Mouse (Mus musculus): Measurements from ENCODE around the gene Spata13. TPM values are rescaled to one million over a fixed set of nuclear protein-coding genes. Genes with fewer than 3 reads are reported as not detected.
A peak's percentile ranks its signal among the peaks of the same experiment; 100 is the strongest.

Spata13 gene
- polyA plus RNA-seq, 1 experiment from 2014 or later: 14.0 TPM

DNA sequence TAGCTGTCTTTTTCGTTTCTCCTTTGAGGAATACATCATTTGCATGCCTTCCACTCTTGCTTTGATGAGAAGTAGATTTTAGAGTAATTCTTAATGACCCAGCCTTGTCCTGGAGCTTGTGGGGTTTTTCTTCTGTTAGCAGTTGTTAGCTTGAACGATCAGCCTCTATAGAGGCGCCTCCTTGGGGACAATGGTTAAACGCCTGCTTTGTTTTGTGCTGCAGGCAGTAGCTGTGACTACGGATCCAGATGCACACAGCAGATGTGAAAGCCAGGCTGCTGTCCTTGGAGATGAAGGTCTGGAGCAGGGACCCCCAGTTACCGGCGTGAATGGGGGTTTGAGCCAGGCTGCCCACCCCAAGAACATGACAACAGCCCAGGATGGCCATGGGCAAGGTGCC is 56.8 kb downstream of the Spata13 start:
- H3K9me3 ChIP-seq (replicated peaks): no peaks in the 10 kb centered on the region
- no peak for DNase-seq (ENCODE audit: low spot score)
- 0 out of 2 replicates have a peak, but pooled peaks cover 8% of the 10 kb centered on the region for H3K4me1 ChIP-seq
- H3K4me3 ChIP-seq: no peak overlapping the region
- H3K36me3 ChIP-seq: peaks cover 11% of the 10 kb centered on the region
- H3K27ac ChIP-seq: no peak overlapping the region
- no peaks in the 10 kb centered on the region for H3K27me3 ChIP-seq (ENCODE audit: low read depth, poor library complexity, severe bottlenecking)
- 88% methylated on average over 7 of the region's 7 CpGs for WGBS

DNA sequence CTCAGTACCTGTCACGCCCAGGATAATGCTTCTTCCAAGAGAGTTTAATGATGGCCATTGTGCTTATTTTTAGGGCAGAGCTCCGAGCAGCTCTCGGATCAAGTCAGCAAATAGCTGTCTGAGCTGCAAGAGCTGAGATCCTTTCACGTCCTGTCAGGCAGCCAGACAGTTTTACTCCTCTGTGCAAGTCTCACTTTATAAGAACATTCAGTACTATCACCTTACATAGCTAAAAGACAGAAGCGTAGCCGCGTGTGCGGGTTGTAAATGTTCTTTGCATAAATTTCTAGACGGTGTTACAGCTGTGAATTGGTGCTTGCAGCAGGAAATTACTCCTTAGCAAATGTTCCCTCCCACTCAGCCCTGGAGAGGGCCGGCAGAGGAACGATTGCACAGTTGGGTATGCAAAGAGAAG is 59.3 kb downstream of the Spata13 start:
- Histone ChIP-seq H3K4me3 (no peak overlapping the region), H3K27me3 (ENCODE audit: low read depth, poor library complexity, severe bottlenecking) (no peaks in the 10 kb centered on the region), H3K27ac (no peak overlapping the region), H3K36me3 (peaks cover 11% of the 10 kb centered on the region), H3K4me1 (0 out of 2 replicates have a peak, but pooled peaks cover 3% of the 10 kb centered on the region), H3K9me3 (replicated peaks) (no peaks in the 10 kb centered on the region)
- no peak for DNase-seq (ENCODE audit: low spot score)
- WGBS: 74% methylated on average over 11 of the region's 11 CpGs

DNA sequence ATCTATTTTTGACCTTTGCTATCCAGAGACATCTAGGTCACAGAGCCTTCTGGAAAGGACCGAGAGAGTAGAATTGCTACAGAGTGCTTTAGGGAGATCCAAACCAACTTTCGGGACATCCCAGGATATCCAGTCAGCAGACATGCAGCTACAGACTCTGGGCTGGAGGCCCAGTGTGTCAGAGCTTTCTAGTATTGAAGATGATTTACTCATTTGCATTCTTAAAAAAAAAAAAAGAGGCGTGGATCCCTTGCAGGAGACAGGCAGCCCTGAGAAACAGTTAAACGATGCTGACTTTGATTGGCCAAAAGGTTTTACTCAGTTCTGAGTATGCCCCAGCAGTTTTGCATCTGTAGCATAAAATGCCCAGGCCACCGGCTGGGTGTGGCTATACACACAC is 59.9 kb downstream of the Spata13 start:
- H3K27ac ChIP-seq: no peak overlapping the region
- H3K4me1 ChIP-seq: 0 out of 2 replicates have a peak, but pooled peaks cover 3% of the 10 kb centered on the region
- H3K9me3 ChIP-seq (replicated peaks): no peaks in the 10 kb centered on the region
- H3K36me3 ChIP-seq: peaks cover 11% of the 10 kb centered on the region
- DNase-seq (ENCODE audit: low spot score): no peak
- H3K27me3 ChIP-seq (ENCODE audit: low read depth, poor library complexity, severe bottlenecking): no peaks in the 10 kb centered on the region
- no peak overlapping the region for H3K4me3 ChIP-seq
- 86% methylated on average over 5 of the region's 5 CpGs for WGBS

DNA sequence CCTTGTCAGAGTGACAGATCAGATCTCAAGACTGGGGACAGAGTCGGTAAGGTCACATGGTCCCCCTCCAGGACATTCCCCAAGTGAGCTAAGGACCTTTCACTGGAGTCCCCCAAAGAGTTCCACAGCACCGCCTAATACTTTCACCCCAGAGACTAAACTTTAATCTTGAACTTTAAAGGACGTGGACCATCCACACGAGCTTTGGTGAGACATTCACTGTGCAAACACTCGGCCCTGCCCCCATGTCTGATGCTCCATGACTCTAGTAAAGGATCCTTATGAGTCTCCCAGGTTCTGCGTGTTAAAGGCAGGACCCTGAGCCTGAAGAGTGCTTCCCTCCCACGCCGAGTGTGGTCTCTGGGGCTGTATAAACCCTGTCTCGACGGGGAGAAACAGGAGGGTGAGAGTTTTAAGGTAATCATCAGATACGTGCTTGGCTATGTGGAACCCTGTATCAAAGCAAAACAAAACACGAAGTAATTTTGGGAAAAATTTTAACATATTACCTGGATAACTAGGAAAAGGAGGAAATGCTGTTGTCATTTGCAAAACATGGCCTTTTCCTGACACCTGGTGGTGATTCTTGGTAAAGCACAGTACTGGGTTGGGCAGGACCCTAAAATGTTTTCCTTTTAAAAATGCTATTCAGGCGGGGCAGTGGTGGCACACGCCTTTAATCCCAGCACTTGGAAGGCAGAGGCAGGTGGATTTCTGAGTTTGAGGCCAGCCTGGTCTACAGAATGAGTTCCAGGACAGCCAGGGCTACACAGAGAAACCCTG is 60.6 kb downstream of the Spata13 start:
- WGBS: 75% methylated on average over 14 of the region's 14 CpGs
- Histone ChIP-seq H3K36me3 (peaks cover 11% of the 10 kb centered on the region), H3K4me1 (0 out of 2 replicates have a peak, but pooled peaks cover 3% of the 10 kb centered on the region), H3K27me3 (ENCODE audit: low read depth, poor library complexity, severe bottlenecking) (no peaks in the 10 kb centered on the region), H3K27ac (no peak overlapping the region), H3K9me3 (replicated peaks) (no peaks in the 10 kb centered on the region), H3K4me3 (no peak overlapping the region)
- peak; percentile 51 for DNase-seq (ENCODE audit: low spot score)

DNA sequence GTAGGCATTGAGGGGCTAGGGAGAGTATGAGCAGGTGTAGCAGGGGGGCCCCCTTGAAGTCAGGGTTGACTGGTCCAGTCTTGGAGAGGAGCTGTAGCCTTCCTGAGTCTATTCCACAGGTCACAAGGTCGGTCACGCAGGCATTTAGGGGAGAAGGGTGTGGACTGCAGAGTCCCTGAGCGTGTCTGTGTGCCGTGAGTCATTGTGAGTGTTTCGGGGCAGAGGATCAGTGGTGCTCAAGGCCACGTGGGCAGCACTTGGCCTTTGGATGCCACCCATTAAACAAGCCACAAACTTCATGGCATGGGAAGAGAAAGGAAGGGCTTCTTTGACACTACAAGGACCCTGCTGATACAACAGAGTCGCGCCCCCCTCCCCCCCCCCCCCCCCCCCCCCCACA is 63.5 kb downstream of the Spata13 start:
- no peak overlapping the region for H3K27ac ChIP-seq
- DNase-seq (ENCODE audit: low spot score): no peak
- H3K4me3 ChIP-seq: no peak overlapping the region
- WGBS: 88% methylated on average over 6 of the region's 8 CpGs
- H3K27me3 ChIP-seq (ENCODE audit: low read depth, poor library complexity, severe bottlenecking): no peaks in the 10 kb centered on the region
- H3K36me3 ChIP-seq: no peaks in the 10 kb centered on the region
- no peaks in the 10 kb centered on the region for H3K9me3 ChIP-seq (replicated peaks)
- peaks cover 3% of the 10 kb centered on the region; the same call in 1 of the 2 replicates for H3K4me1 ChIP-seq

DNA sequence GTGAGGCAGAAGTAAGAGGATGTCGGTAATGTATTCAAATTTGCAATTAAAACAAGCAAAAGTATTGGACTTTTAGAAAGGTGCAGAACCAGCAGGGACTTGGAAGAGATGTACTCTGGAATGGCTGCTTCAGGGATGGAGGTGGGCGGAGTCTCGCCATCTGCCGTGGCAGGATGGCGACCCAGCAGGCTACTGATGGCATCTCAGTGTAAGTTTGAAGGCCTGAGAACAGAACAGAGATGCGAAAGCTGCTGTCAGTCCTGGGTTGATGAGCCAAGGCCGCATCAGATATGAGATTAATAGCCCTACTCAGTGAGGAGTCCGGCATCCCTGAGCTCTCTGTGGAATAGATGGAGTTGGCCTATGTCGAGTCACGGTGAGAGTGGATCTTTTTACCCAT is 65.2 kb downstream of the Spata13 start:
- no peak for DNase-seq (ENCODE audit: low spot score)
- 74% methylated on average over 10 of the region's 10 CpGs for WGBS
- Histone ChIP-seq H3K4me1 (peaks cover 6% of the 10 kb centered on the region; the same call in 1 of the 2 replicates), H3K9me3 (replicated peaks) (no peaks in the 10 kb centered on the region), H3K4me3 (no peak overlapping the region), H3K27me3 (ENCODE audit: low read depth, poor library complexity, severe bottlenecking) (no peaks in the 10 kb centered on the region), H3K27ac (no peak overlapping the region), H3K36me3 (no peaks in the 10 kb centered on the region)

DNA sequence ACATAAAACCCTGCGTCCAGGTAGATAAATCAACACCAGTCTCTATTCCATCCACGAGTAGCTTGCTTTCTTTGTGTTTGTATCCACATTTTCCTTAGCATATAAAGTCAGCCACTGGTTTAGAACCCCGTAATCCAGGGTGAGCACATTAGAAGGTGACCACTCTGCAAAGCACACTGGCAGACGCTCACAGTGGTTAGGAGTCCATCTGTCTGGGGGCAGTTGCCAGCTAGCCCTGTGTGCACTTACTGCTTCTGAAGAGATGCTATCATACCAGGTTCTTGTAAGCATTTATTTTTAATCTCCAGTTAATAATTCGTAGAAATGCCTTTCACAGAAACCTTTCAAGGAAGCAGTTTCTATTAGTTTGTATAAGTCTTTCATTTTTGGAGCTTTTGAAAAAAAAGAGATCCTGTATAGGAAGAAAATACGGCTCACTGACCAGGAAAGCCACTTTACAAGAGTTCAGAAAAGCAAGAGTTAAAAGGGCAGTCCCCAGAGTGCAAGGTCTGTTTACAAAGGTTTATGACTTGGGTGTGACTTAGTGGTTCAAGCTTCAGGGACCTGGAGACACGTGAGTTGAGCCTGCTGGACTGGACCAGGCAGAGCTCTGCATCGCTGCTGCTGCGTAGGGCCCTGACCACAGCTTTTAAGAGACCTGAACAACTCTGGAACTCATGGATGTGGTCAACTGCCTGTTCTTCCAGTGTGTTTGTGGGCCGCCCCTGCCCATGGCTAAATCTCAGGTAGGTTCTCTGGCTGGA is 68.8 kb downstream of the Spata13 start:
- Histone ChIP-seq H3K36me3 (no peaks in the 10 kb centered on the region), H3K27me3 (ENCODE audit: low read depth, poor library complexity, severe bottlenecking) (no peaks in the 10 kb centered on the region), H3K4me1 (peaks cover 9% of the 10 kb centered on the region; the same call in 1 of the 2 replicates), H3K9me3 (replicated peaks) (no peaks in the 10 kb centered on the region), H3K4me3 (no peak overlapping the region), H3K27ac (no peak overlapping the region)
- DNase-seq (ENCODE audit: low spot score): no peak
- WGBS: 51% methylated on average over 10 of the region's 10 CpGs

DNA sequence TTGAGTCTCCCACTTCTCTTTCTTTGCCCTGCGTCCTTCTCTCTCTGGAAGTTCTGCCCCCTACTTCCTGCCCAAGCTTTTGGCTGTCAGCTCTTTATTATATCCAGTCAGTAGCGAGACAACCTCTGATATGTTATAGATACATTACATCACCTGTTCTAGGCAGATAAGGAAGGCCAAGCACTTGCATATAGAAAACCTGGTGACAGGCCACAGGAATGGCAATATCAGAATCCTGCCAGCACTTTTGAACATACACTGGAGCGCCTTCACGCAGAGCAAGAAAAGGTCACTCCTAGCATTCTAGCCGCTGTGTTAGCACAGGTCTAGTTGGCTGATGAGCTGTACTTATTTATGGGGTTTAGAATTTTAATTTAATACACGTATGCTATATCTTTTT is 70.7 kb downstream of the Spata13 start:
- no peak for DNase-seq (ENCODE audit: low spot score)
- WGBS: 84% methylated on average over 6 of the region's 6 CpGs

DNA sequence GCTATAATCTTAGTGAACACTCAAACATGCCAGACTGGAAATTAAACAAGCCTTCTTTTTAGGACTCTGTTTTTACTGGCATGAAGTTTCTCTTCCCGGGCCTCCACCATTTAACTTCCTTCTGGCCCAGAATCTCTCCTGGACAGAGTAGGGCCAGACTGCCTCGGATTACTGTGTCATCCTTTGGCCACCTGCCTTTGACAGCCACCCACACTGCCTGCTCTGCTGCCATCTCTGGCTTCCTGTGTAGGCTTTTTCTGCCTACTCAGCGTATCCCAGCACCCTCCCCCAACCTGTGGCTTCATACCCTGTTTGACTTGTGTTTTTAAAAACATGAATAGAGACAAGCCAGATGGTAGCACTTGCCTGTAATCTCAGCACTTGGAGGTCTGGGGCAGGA is 71.2 kb downstream of the Spata13 start:
- H3K27me3 ChIP-seq (ENCODE audit: low read depth, poor library complexity, severe bottlenecking): no peaks in the 10 kb centered on the region
- peaks cover 21% of the 10 kb centered on the region for H3K4me1 ChIP-seq
- H3K4me3 ChIP-seq: no peak overlapping the region
- H3K9me3 ChIP-seq (replicated peaks): no peaks in the 10 kb centered on the region
- 69% methylated on average over 3 of the region's 3 CpGs for WGBS
- DNase-seq (ENCODE audit: low spot score): no peak
- H3K27ac ChIP-seq: no peak overlapping the region
- no peaks in the 10 kb centered on the region for H3K36me3 ChIP-seq

More for the DNA sequence above, 70.7 kb downstream of the Spata13 start:
- Histone ChIP-seq H3K27ac (no peak overlapping the region), H3K4me3 (no peak overlapping the region), H3K36me3 (no peaks in the 10 kb centered on the region), H3K9me3 (replicated peaks) (no peaks in the 10 kb centered on the region), H3K4me1 (peaks cover 18% of the 10 kb centered on the region), H3K27me3 (ENCODE audit: low read depth, poor library complexity, severe bottlenecking) (no peaks in the 10 kb centered on the region)

DNA sequence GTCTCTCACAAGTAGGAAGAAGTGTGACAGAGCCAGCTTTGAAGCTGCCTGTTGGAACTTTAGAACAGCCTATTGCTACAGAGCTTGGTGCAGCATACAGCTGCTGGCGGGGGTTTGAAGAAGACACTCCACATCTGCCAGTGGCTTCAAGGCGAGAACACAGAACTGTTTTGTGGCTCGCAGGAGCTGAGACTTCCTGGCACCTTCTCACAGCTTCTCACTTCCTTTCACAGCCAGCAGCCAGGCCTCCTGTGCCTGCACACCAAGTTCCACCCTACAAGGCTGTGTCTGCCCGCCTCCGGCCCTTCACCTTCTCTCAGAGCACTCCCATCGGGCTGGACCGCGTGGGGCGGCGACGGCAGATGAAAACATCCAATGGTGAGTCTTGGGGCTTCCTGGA is 75.4 kb downstream of the Spata13 start:
- peak overlapping the region; percentile 59 for H3K27ac ChIP-seq
- H3K9me3 ChIP-seq (replicated peaks): no peaks in the 10 kb centered on the region
- H3K36me3 ChIP-seq: no peaks in the 10 kb centered on the region
- H3K4me3 ChIP-seq: no peak overlapping the region
- DNase-seq (ENCODE audit: low spot score): no peak
- peaks cover 15% of the 10 kb centered on the region for H3K4me1 ChIP-seq
- 54% methylated on average over 11 of the region's 11 CpGs for WGBS
- H3K27me3 ChIP-seq (ENCODE audit: low read depth, poor library complexity, severe bottlenecking): no peaks in the 10 kb centered on the region

DNA sequence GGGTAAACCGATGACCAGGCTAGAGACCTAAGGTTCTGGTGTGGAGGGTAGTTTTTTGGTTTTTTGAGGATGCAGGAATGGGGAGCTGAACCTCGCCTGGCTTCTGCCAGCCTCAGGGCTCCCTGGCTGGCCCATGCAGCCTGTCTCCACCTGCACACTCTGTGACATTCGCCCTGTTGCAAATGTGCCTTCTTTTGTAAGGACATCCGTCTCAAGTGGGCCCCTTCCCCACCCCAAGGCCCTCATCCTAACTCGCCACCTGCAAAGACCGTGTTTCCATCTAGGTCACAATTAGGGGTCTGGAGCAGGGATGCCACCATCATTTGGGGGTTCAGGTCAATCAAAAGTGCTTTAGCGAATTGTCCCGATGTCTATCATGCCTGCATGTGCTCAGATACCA is 75.9 kb downstream of the Spata13 start:
- Histone ChIP-seq H3K27me3 (ENCODE audit: low read depth, poor library complexity, severe bottlenecking) (no peaks in the 10 kb centered on the region), H3K4me3 (no peak overlapping the region), H3K4me1 (peaks cover 15% of the 10 kb centered on the region), H3K9me3 (replicated peaks) (no peaks in the 10 kb centered on the region), H3K36me3 (no peaks in the 10 kb centered on the region), H3K27ac (peak overlapping the region; percentile 59)
- WGBS: 89% methylated on average over 8 of the region's 8 CpGs
- DNase-seq (ENCODE audit: low spot score): no peak

DNA sequence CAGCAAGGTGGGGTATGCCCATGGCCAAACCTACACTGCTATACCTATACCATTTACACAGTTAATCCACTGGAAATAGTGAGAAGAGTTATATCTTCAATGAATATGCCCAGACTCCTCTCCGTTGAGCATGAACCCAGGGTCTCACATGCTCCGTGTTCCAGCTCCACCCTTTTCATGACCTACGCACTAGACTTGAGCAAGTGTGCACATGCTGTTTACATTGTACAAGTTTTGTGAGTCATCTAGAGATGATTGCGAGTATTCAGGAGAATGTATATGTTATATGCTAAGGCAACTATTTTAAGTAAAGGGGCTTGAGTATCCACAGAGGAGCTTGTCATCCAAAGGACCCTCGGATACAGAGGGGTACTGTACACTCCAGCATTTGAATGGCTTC is 77.4 kb downstream of the Spata13 start:
- no peak for DNase-seq (ENCODE audit: low spot score)
- Histone ChIP-seq H3K9me3 (replicated peaks) (no peaks in the 10 kb centered on the region), H3K36me3 (0 out of 2 replicates have a peak, but pooled peaks cover 3% of the 10 kb centered on the region), H3K27ac (no peak overlapping the region), H3K4me3 (no peak overlapping the region), H3K4me1 (peaks cover 15% of the 10 kb centered on the region), H3K27me3 (ENCODE audit: low read depth, poor library complexity, severe bottlenecking) (no peaks in the 10 kb centered on the region)
- 93% methylated on average over 5 of the region's 5 CpGs for WGBS
